Mouse (Mus musculus) liver, adult 2 months (tissue): ENCODE results near the gene Ptprm.

Experiments used
- CTCF ChIP-seq: fragments of 200-500 bp; IDR thresholded peaks from 2 replicates; pipeline ENCODE4 v1.5.1; 2011; ENCODE audit warnings: low read depth, low read length, control low read depth
- POLR2A ChIP-seq: fragments of 200-500 bp; IDR thresholded peaks from 2 replicates; pipeline ENCODE4 v1.6.1; 2011; ENCODE audit warnings: low read length, control low read depth; ENCODE audit not compliant: insufficient read depth; ENCODE audit errors: extremely low read depth

DNA sequence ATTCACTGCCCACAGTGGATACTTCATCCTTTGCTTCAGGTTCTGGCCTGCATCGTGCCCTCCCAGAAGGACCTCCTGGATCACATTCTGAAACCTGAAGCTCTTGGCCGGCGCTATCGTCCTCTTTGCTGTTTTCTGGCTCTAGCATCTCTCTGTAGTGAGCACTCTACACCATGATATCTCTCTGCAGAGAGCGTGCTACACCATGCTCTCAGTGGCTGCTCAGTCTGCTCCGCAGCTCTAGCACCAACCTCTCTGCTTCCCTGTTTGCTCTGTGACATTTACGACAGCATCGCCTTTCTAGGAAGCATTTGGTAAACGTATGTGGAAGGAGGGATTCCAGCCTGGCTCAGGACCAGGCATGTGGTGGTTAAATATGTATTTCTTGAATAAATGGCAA is 597.8 kb downstream of the Ptprm start:
- TF ChIP-seq POLR2A (no peak), CTCF (no peak)
